Mouse (Mus musculus) lung, embryonic 16.5 days (tissue): ENCODE results near the gene Osgep. TPM values are rescaled to one million over a fixed set of nuclear protein-coding genes. Genes with fewer than 3 reads are reported as not detected.

Experiments used
- polyA plus RNA-seq: library from polyadenylated mRNA; unstranded; fragments of >200 nt; fragmentation: Nextera tagmentation; extraction: Ambion mirVana; gene quantifications from 2 replicates; pipeline ENCODE4 v1.2.1, GENCODE M21; 2015

Gene Osgep
- polyA plus RNA-seq, 1 experiment from 2014 or later = 153 TPM

Other genes starting within 250 kb of the Osgep start
- not detected in 2 replicates for gene Olfr747, start 231.7 kb downstream of the Osgep start, polyA plus RNA-seq
- gene Olfr748, start 217.5 kb downstream of the Osgep start, polyA plus RNA-seq = not detected in 2 replicates
- not detected in 2 replicates for gene Olfr749, start 179.8 kb downstream of the Osgep start, polyA plus RNA-seq
- gene Ttc5, start 139.4 kb downstream of the Osgep start, polyA plus RNA-seq = 68.6 and 71.7 TPM in 2 replicates
- not detected in 2 replicates for gene Ccnb1ip1, start 117.2 kb downstream of the Osgep start, polyA plus RNA-seq
- 62.5 and 64.7 TPM in 2 replicates for gene Parp2, start 117.1 kb downstream of the Osgep start, polyA plus RNA-seq
- gene Tep1, start 54.3 kb downstream of the Osgep start, polyA plus RNA-seq = 6.0 and 6.2 TPM in 2 replicates
- 0.59 TPM in 2 replicates for gene Klhl33, start 27.4 kb downstream of the Osgep start, polyA plus RNA-seq
- 171 and 177 TPM in 2 replicates for gene Apex1, start 75 bp upstream of the Osgep start, polyA plus RNA-seq
- gene Pip4p1, start 6.0 kb upstream of the Osgep start, polyA plus RNA-seq = 47.1 and 48.4 TPM in 2 replicates
- gene Pnp, start 6.2 kb upstream of the Osgep start, polyA plus RNA-seq = 68.8 and 73.1 TPM in 2 replicates
- gene Gm49342, start 19.6 kb upstream of the Osgep start, polyA plus RNA-seq = not detected in 2 replicates
- gene Pnp2, start 31.1 kb upstream of the Osgep start, polyA plus RNA-seq = 0.46 and 0.88 TPM in 2 replicates
- 0.26 and 0.31 TPM in 2 replicates for gene Rnase10, start 82.9 kb upstream of the Osgep start, polyA plus RNA-seq
- not detected in 2 replicates for gene Rnase9, start 117.0 kb upstream of the Osgep start, polyA plus RNA-seq
- gene Rnase11, start 125.3 kb upstream of the Osgep start, polyA plus RNA-seq = not detected in 2 replicates
- 0.34 TPM in 1 of 2 replicates, not detected in the other for gene Rnase12, start 132.8 kb upstream of the Osgep start, polyA plus RNA-seq
- not detected in 2 replicates for gene Olfr750, start 149.5 kb upstream of the Osgep start, polyA plus RNA-seq
- gene Rnase4, start 166.2 kb upstream of the Osgep start, polyA plus RNA-seq = 42.2 and 50.8 TPM in 2 replicates
- gene Ang, start 166.3 kb upstream of the Osgep start, polyA plus RNA-seq = 6.3 and 8.7 TPM in 2 replicates
- gene Eddm3b, start 189.5 kb upstream of the Osgep start, polyA plus RNA-seq = not detected in 2 replicates
- gene Rnase6, start 199.0 kb upstream of the Osgep start, polyA plus RNA-seq = 0.69 and 0.97 TPM in 2 replicates
- gene Rnase1, start 221.9 kb upstream of the Osgep start, polyA plus RNA-seq = 0.50 and 0.51 TPM in 2 replicates
- not detected in 2 replicates for gene Rnase2b, start 237.4 kb upstream of the Osgep start, polyA plus RNA-seq